Mouse (Mus musculus) erythroblast, embryonic 14.5 days (primary cell): ENCODE results near the gene Tnrc6c.

Experiments
- GATA1 ChIP-seq: IDR thresholded peaks from 2 replicates; pipeline ENCODE4 v1.6.1; 2012; ENCODE audit warnings: low read length, inconsistent platforms, mixed read lengths
- TAL1 ChIP-seq: IDR thresholded peaks from 3 replicates; pipeline ENCODE4 v1.6.1; 2012; ENCODE audit warnings: low read length, inconsistent platforms, mixed read lengths

GRCm38 (mm10) chr11:117713375-117713774, 59.3 kb downstream of the Tnrc6c start:
- TF ChIP-seq TAL1 (no peak), GATA1 (no peak)
